Mouse (Mus musculus) cerebellum, adult 11-12 months (tissue): ENCODE results near the gene Reln.

Experiments
- DNase-seq: peaks from one replicate; pipeline ENCODE4 v3.0.0; 2022

The Reln gene

DNA sequence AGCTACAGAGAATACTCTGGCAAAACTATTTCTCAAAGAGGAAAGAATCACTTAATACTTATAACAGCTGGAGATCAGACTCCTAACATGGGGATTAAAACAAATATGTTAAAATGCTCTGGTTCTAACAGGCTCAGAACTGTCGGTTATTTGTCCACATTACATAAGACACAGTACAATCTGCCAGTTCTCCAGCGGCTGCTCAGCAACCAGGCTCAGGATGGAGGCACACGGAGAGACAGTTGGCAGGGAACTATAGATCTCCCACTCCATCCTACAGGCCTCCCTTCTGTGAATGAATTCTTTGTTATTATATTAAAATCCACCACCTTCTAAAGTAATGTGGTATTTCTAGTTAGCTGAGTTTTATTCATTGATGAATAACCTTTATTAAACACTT lies 37.4 kb downstream of the Reln start:
- peak; percentile 74 for DNase-seq

DNA sequence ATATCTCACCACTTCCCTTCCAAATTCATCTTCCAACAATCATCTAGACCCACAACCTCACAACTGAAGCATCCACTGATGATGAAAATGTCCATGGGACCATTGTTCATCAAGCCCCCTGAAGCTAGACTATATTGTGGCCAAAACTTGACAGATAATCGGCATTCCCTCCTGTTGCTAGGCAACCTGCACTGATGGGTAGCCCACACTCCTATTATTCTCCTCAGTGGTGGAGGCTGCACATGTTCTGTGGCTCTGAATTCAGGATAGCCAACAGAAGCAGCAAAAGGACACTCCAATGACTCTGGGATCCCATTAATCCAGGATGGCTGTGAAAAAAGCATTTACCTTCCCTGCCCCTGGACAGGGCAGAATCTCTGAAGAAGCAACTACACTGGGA lies 40.8 kb downstream of the Reln start:
- no peak for DNase-seq

DNA sequence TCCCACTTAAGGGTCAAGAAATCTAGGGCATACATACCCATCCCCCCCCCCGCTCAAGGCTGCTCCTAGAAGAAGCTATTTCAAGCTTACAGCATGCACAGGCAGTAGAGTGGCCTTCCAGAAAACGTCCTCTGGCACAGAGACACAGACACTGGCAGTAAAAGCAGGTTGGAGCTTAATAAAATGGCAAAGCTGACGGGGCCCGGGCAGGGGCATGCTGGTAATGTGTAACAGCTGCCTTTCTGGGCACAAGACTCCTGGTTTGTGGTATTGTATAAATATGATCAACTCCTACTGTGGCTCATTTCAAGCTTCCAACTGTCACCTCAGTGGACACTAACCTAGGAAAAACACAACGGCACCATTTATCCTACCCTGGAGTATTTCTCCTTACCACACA lies 42.2 kb downstream of the Reln start:
- DNase-seq, result peak; percentile 79

DNA sequence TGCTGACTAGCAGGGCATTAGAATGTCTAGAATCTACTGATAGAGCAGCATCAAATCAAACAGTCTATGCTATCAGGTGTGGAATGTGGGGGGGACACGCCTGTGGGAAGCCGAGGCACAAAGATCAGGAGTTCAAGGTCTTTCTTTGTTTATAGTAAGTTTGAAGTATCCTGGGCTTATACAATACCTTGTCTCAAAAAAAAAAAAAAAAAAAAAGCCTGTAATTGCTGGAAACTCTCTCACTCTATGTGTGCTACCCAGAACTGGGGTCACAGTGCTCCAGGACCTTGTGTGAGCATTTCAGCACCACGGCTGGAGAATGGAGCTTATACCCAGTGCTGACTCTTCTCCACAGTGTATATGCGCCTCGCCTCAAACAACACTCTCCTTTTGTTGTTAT lies 43.7 kb downstream of the Reln start:
- DNase-seq, result no peak

DNA sequence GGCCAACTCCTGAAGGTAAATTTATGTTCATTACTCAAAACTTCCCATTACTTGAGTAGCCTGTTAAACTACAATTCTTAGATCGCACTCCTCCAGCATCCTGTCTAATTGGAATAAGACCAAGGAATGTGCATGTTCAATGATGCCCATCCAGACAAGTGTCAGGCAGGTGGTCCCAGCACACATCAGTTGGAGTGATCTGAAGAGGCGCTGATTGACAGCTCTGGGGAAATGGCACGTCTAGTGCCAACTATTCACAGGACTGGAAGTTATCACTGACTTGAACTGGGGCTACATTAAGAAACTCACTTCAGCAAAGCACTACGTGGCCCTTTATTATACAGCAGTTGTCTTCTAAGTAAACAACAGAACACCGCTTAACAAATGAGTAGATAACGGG lies 44.5 kb downstream of the Reln start:
- DNase-seq, result no peak

DNA sequence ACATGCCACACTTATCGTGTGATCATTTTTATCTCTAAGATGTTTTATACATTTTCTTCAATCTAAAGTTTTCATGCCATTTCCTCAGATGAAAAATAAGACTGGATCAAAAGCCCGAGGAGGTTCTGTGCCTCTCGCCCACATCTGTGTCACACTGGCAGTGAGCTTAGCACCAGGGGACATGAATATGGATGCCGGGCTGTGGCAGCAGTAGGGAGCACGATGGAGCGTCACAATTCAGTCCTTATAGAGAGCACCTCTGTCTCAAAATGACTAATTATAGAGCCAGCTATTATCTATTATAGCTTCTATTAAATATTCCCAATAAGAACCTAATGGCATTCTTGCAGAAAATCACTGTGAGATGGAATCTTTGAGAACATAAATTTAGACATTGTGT lies 49.3 kb downstream of the Reln start:
- DNase-seq, result no peak

DNA sequence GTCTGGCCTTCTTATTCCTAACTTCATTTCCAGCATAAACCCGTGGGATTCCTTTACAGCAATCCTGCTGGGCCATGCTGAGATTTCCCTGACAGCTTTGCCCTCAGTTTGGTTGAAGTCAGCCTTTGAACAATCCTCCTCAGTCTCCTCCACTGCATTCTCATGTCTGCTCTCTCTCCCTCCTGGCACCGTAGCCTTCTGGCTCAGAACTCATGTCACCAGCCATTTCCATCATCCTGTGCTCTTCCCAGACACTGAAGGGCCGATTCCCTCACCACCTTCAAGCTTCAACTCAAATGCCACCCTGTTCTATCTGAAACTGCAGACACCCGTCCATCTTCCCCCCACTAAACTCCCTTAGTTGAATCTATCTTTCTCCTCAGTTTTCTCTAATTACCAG lies 53.1 kb downstream of the Reln start:
- DNase-seq, result no peak

DNA sequence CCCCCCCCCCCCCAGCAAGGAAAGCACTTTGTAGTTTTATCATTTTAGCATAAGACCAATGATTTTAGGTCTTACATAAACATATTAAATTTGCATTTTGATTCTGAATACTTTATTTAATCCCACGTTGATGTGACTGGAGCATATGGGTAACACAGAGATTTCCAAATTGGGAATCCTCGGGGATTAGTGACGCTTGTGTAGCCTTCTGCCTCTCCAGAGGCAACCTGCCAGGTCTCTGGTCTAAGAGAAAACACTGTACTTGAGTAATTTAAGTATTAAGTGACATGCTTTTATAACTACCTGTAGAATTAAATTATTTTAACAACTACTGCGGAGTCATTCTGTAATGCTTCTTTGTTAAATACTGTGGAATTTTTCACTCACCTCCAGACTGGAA lies 59.1 kb downstream of the Reln start:
- no peak for DNase-seq

DNA sequence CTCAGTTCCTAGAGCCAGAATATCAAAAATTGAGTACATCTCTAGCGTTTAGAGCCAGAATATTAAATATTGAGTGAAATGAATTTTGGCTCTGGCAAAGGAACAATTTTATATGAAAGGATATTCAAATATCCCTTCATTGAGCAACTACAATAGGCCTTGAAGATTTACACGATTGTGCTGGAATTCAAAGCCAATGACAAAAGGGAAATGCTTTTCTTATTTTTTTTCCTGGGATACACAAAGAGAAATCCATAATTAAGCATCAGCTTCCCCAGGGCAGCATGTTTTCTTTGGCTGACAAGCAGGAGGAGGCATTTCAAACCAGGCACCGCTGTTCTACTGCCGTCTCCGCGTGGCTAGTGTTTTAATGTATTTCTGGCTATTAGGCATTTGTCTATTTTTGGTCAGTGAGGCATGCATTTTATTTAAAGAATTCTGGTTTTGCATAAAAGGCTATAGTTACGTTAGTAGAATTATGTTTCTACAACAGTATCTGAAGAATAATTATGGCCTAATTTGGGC lies 62.3 kb downstream of the Reln start:
- DNase-seq, result no peak

DNA sequence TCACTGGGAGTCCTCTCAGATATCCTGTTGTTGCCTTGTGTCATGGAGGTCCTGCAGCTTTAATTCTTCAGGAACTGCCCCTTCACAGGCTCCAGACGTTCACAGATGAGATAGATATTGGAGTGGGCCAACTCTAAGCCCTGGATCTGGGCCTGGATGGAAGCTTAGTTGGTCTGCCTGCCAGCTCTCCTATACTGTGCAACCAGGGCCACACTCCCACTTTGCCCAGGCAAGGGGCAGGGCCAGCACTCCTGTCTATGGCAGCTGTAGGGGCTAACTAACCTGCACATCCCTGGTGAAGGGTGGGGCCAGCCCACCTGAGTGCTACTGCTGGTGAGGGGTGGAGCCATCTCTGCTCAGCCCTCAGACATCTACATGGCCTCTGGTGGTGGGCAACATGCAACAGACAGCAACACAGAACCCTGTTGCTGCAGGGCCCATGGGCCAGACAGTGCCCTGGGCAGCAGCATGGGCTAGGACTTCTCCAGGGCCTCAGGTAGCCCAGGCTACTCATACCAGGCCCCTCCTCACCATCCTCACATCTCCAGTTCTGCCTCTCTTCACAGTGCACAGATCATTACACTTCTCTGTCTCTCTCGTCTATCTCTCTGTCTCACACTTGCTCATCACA lies 63.9 kb downstream of the Reln start:
- DNase-seq, result no peak

DNA sequence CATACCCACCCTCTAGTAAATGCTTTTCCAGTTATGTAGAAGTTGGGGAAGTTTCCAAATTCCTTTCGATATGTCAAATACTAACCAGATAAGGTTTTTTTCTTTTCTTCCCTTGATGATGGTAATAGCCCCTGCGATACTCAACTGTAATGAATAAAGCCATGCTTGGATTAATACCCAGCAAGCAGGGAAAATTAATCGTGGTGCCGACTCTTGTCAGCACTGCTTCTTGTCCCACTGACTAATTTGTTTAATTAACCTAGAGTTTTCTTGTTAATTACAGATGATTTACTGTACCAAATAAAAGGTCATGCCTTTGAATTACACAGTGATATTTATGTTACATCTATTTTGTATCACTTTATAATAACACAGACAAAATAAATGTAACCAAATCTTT lies 65.3 kb downstream of the Reln start:
- DNase-seq, result no peak

DNA sequence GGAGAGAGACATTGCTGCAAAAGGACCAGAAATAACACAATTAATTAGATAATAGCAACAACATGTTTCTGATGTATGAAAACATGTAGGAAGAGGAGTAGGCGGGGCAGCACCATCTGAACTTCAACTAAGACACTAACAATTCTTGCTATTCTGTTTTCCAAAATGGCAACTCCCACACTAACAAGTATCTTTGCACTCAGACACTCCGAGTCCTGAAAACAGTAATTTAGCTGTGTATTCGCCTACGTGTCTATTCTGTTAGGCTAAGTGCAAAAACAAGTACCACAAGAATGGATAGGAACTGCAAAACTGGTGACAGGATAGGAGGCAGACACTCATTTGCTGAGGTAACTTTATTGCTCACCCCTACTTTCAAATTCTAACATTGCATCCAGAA lies 70.4 kb downstream of the Reln start:
- DNase-seq, result no peak

DNA sequence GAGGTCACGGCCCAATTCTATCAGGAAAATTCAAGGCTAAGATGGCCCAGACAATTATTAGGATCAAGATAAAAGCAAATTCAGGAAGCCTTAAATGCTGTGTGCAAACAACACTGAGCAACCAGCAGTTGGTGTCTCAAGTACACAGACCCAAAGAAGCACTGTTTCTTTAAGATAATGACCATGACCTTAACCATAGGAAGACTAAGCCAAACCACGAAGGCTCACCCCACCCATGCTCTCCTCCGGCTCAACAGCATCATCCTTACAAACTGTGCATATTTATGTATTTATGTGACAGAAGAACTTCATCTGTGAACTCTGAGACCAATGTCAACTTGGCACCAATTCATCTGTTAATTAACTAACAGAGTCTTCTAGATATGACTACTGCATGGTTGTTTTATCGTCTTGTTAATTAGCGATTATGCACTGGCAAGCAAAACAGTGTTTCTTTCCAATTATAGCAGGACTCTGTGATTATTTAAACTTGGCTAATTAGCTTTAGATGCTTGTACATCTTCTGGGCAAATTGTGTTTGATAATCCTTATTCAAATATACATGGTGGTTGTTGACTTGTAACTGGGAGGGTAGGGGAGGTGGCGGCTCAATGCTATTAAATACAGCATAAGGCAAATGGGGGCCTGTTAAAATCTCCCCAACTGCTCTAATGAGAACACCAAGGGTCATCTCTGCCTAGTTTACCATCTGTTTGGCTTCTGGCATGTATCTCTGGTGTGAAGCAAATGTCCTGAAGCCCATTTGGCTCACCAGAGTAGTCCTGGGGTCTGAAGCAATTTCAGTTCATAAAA lies 77.8 kb downstream of the Reln start:
- DNase-seq, result peak; percentile 67

DNA sequence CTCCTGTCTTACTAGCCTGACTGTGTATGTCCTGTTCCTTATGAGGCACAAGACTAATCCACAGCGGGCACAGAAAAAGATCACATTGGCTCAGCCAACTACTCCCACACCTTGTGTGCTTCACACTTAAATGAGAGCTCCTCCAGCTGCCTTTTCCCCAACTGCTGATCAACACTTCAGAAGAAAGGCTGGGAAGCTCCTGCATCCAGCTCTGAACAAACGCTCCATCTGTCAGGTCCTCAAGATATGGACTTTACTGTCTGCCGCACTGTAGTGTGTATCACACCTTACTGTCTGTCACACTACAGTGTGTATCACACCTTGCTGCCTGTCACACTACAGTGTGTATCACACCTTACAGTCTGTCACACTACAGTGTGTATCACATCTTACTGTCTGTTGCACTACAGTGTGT lies 82.1 kb downstream of the Reln start:
- no peak for DNase-seq

DNA sequence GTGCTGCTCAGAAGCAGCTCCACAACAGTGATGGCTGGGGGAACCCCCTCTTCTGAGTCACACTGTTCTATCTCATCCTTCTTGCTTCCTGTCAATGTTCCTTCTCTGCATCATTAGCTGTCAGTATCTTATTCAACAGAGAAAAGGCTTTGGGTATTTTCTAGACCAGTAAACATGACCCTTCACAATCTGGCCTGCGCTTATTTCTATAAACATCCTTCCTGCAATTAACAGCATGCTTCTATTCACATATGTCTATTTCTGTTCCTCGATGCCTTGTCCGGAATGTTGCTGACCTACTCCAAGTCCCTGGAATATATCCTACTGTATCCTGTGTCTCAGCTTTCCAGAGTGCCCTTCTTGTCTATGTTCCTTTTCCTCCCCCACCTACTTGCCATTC lies 89.2 kb downstream of the Reln start:
- no peak for DNase-seq

DNA sequence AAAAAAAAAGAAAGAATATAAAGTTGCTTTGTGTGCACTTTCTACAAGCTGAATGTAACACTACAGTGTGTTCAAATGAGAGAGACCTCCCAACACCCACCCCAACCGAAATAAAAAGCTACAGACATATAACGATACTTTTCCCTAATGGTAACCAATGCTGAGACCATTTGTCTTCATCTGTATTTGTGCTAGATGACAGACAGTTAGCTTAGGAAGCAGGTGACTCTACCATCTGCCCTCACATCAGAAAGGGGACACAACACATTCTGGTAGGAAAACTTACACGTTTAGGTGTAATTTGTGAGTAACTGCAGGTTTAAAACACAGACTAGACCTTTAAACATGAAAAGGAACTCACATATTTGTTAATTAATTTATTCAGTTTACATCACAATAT lies 90.6 kb downstream of the Reln start:
- no peak for DNase-seq

DNA sequence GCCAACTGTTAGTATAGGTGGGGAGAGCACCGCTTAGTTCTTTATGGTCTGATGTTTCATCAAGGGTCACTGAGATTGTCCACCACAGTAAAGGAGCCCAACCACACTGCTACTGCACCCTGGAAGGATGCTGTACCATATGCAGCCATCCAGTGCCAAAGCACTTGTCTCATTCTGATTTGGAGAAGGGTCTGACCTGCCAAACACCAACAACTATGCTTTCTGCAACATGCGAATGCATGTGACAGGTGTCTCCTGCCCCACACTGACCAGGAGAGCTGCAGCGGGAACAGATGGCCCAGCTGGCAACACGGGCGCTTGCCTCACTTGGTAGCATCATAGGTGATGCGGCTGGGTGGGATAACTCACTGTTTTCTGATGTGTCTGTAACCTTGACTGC lies 91.2 kb downstream of the Reln start:
- DNase-seq, result peak; percentile 91

DNA sequence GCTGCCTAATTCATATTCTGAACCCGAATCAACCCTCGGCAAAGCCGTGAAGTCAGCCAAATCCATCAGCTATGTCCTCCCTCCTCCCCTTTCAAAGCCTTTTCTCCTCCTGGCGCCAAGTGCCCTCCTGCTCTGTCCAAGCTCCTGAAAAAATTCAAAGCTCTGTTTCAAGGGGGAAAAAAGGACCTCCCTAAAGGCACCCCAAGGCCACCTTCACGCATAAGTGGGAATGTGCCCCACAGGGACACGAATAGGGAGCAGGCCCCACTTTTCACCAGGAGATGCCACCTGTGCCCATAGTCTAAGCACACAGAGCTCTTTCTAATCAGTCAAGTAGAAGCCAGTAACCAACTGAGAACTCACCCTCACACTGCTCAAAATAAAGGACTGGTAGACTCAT lies 96.7 kb downstream of the Reln start:
- DNase-seq, result peak; percentile 67

DNA sequence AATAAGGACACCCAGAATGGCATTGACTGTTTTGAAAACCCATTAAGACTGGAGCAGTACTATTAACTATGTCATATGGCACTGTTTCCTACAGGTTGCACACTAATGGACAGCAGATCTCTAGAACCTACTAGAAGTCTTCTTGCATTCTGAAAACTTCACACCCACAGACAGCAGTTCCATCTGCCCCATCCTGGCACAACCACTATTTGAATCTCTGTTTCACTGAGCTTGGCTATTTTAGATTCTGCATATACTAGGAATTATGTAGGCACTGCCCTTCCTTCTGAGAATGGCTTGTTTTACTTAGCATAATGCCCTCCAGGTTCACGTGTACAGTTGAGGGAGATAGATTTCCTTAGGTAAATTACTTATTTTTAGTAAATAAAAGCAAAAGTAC lies 99.4 kb downstream of the Reln start:
- DNase-seq, result no peak

DNA sequence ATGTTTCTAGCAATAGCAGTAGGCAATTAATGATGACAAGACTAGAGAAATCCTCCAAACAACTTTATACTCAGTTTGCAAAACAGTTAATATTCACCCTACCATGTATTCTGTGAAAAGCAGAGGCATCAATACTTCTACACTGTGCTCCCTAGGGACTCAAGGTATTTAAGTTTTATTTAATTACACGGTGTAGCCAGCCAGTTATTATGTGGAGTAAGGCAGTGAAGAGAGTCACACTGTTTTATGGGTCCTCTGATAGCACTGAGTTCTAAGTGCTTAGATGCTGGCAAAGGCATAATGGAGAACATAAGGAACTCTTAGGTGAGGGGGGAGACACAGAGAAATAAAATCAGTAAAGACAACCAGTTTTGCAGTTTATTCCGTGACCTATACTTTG lies 101.0 kb downstream of the Reln start:
- DNase-seq, result no peak

DNA sequence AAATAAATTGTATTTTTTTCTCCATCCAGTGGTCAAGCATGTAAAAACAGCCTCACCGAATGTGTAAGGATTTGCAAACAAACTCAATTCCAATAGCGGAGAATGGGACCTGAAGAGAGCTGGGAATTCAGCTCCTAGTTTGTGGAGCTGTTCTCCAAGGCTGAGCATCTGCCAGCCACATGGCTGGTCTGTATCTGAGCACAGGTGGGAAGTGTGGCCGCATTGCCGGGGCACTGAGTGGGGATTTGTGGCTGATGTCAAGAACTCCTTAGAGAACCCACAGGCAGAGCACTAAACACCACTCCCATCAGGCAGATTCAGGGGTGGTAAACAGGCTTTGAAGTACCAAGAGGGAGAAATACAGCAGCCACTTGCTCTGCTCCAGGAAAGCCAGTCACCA lies 102.9 kb downstream of the Reln start:
- DNase-seq, result peak; percentile 44

DNA sequence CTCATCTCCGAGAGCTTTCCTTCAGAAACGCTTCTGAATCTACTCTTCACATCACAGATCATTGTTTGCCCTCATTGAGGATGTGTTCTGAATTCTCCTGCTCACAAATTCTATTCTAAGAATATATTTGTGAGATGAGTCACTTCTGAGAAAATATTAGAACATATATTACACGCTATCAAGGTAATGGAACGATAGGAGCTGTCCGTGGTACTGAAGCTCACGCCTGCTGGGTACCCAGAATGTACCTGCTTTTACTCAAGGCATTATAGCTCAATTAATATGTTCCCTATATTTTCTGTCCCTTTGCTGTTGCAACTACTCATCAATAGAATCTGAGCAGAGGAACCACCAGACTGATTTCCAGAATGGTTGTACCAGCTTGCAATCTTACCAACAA lies 107.7 kb downstream of the Reln start:
- no peak for DNase-seq

DNA sequence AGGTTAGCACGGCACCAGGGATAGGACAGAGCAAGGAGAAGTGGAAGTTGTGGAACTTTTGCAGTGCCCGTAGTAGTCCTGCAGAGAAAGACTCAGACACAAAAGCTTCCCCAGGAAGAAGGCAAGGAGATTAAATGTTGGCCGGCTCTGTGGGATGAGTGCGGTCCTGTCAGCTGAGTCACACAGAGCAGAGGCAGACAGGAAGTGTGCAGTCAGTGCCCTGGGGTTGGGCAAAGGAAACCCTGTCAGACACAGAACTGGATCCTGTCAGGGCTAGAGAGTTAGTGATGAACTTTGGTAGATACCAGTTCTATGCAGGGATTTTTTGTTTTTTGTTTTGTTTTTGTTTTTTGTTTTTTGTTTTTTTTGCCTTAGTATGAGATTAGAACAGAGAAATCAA lies 120.0 kb downstream of the Reln start:
- DNase-seq, result no peak

DNA sequence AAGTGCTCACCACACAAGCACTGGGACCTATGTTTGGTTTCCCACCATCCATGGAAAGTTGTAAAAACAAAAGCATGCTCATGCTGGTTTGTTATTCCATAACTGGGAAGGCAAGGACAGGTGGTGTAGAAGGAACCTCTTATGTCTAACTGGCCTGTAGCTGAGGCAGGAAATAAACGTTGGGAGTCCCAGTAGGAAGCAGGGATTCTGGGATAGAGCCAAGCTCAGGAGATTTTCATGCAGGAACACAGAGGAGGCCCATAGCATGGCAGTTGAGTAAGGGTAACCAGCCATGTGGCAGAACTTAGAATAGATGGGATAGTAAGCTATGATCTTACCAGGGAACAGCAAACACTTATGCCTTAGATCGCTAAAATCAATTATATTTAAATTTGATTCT lies 120.6 kb downstream of the Reln start:
- DNase-seq, result peak; percentile 39
